Mouse (Mus musculus): Measurements from ENCODE around the gene Psmc6.

- TF ChIP-seq HCFC1 (IDR thresholded peaks at IDR 0.05; ENCODE audit: borderline replicate concordance, insufficient read depth, low read length) (no peak), ZC3H11A (IDR thresholded peaks at IDR 0.05; ENCODE audit: borderline replicate concordance, low read depth, low read length) (no peak), MAFK (IDR thresholded peaks at IDR 0.05; ENCODE audit: insufficient read depth, low read depth, low read length) (no peak), ZNF384 (IDR thresholded peaks at IDR 0.05; ENCODE audit: low read depth, low read length) (no peak), CHD2 (IDR thresholded peaks at IDR 0.05; ENCODE audit: low read depth, low read length) (no peak)
Measured at GRCm38 (mm10) chr14:45282066-45282465, 47.5 kb upstream of the Psmc6 start.

All from ES-E14 (cell line).